Mouse (Mus musculus) heart, postnatal 0 days (tissue): ENCODE data around the gene Metap1.

Experiments used
- CTCF ChIP-seq: IDR thresholded peaks from 2 replicates; pipeline ENCODE4 v1.5.1; 2016; ENCODE audit warnings: antibody characterized with exemption, control low read depth, low read depth
- EP300 ChIP-seq: IDR thresholded peaks from 2 replicates; pipeline ENCODE4 v1.6.1; 2016; ENCODE audit warnings: antibody characterized with exemption, low read depth

DNA sequence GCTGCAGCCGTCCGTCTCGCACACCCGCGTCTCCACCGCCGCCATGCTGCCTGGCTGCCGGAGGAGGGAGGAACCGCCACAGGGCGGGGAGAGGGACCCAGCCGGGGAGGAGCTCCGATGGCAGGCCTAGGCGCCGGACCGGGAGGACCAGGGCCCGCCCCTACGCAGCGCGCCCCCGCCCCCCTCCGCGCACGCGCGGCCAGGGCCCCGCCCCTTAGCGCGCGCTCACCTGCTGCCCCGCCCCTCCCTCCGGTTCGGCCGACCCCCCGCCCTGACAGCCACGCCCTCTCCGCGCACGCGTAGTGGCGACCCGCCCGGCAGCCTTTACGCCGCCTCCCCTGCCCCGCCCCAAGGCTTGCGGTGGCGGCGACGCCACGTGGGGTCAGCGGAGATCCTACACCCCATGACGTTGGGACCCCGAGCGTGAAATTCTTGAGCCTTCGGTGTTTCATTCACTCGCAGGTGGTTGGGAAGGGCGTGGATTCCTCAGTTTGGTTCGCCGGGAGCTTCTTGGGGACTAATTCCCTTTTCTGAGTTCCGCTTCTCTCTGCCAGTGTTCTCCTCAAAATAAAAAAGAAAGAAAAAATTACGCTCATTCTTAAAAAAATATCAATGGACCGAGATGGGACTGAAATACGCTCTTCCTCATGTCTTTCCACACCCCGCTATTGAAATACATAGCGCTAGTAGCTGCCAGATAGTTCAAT lies at the start of gene Metap1:
- peak; percentile 25; the same call in 1 of the 2 replicates for TF ChIP-seq CTCF
- TF ChIP-seq EP300 = no peak
